Mouse (Mus musculus) heart, embryonic 14.5 days (tissue): ENCODE results near the gene Iqub. TPM values are rescaled to one million over a fixed set of nuclear protein-coding genes. Genes with fewer than 3 reads are reported as not detected.

ENCODE experiments used
- ATAC-seq: fragments of 200-750 bp; cut with Nextera tagmentation; 2 replicates; pipeline ENCODE4 v1.8.0; 2017; ENCODE audit warnings: low read depth, moderate TSS enrichment; ENCODE audit not compliant: insufficient number of reproducible peaks, insufficient read depth, low FRiP score
- H3K27ac ChIP-seq, 2 experiments: fragments of 200-500 bp in 1 of 2; fragments of 300-500 bp in 1 of 2; sonication (generic) in 1 of 2; replicated peaks in 1 of 2; 2 replicates each; pipeline ENCODE4 v1.5.1; 2012 to 2014; ENCODE audit warnings: low read depth in 2 of 2, low read length in 2 of 2, control low read depth in 1 of 2, mild to moderate bottlenecking in 1 of 2, mixed read lengths in 1 of 2; ENCODE audit not compliant: control insufficient read depth in 1 of 2, insufficient read depth in 1 of 2
- H3K27me3 ChIP-seq: fragments of 300-500 bp; sonication (generic); 2 replicates; pipeline ENCODE4 v1.6.1; 2014; ENCODE audit warnings: mild to moderate bottlenecking, low read length, control low read depth; ENCODE audit not compliant: control insufficient read depth, insufficient read depth
- H3K36me3 ChIP-seq: fragments of 300-500 bp; sonication (generic); 2 replicates; pipeline ENCODE4 v1.6.1; 2014; ENCODE audit warnings: mild to moderate bottlenecking, control low read depth, low read length, mixed read lengths; ENCODE audit not compliant: control insufficient read depth, insufficient read depth
- H3K4me1 ChIP-seq, 2 experiments: fragments of 200-500 bp in 1 of 2; fragments of 300-500 bp in 1 of 2; sonication (generic) in 1 of 2; 2 replicates each; pipeline ENCODE4 v1.6.1; 2012 to 2014; ENCODE audit warnings: low read length in 2 of 2, control low read depth in 1 of 2, mixed read lengths in 1 of 2; ENCODE audit not compliant: control insufficient read depth in 2 of 2, insufficient read depth in 2 of 2
- H3K4me2 ChIP-seq: fragments of 300-500 bp; sonication (generic); 2 replicates; pipeline ENCODE4 v1.6.1; 2014; ENCODE audit warnings: mild to moderate bottlenecking, low read length
- H3K4me3 ChIP-seq, 2 experiments: fragments of 200-500 bp in 1 of 2; fragments of 300-500 bp in 1 of 2; sonication (generic) in 1 of 2; 2 replicates each; pipeline ENCODE4 v1.5.1; 2012 to 2014; ENCODE audit warnings: low read length in 2 of 2, mild to moderate bottlenecking in 2 of 2, control low read depth in 1 of 2, low read depth in 1 of 2, moderate library complexity in 1 of 2; ENCODE audit not compliant: control insufficient read depth in 1 of 2, insufficient read depth in 1 of 2
- H3K9ac ChIP-seq: fragments of 300-500 bp; sonication (generic); 2 replicates; pipeline ENCODE4 v1.6.1; 2014; ENCODE audit warnings: mild to moderate bottlenecking, low read length
- H3K9me3 ChIP-seq: fragments of 300-500 bp; sonication (generic); 2 replicates; pipeline ENCODE4 v1.6.1; 2016; ENCODE audit warnings: low read length, control low read depth; ENCODE audit not compliant: control insufficient read depth
- WGBS: fragments of 180-500 bp; shearing (Covaris S2); extraction: QIAGEN DNeasy Blood & Tissue Kit; methylation state at CpG from one replicate; pipeline ENCODE4 v1.1.7; 2014; 5-methylcytosine and 5-hydroxymethylcytosine counted together
- polyA plus RNA-seq: library from polyadenylated mRNA; unstranded; fragments of >200 nt; fragmentation: Nextera tagmentation; extraction: Ambion mirVana; gene quantifications from 2 replicates; pipeline ENCODE4 v1.2.1, GENCODE M21; 2014

Gene Iqub
- polyA plus RNA-seq, 1 experiment from 2014 or later: 0.23 TPM

- no peak overlapping the region for H3K27ac ChIP-seq
These were observed 107.1 kb downstream of the Iqub start for GRCm38 (mm10) chr6:24407743-24408142.

DNA sequence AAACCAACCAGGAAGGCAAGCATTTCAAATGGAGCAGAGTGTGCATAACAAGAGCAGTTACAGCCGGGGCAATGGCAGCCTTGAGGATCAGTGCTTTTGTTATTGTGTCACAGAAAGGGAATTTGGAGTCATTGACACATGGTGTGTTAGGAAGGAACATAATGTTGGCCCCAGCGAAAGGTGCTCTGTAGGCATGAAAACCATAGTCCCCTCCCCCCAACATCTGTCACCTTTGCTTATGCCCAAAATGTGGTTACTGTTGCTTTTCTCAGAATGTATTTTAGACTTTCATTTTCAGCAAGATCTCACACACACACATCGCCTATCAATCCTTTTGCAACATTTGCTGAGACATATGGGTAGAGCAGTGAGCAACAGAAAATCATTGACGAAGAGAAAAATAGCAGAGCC is 117.6 kb downstream of the Iqub start:
- H3K9me3 ChIP-seq: no peaks in the 10 kb centered on the region
- 82% methylated on average over 4 of the region's 4 CpGs for WGBS
- H3K4me2 ChIP-seq: no peak overlapping the region
- no peak for ATAC-seq
- no peak overlapping the region for H3K9ac ChIP-seq
- no peak overlapping the region for H3K4me3 ChIP-seq
- H3K27ac ChIP-seq: no peak overlapping the region
- no peaks in the 10 kb centered on the region for H3K27me3 ChIP-seq
- no peaks in the 10 kb centered on the region for H3K4me1 ChIP-seq
- no peaks in the 10 kb centered on the region for H3K36me3 ChIP-seq

More at GRCm38 (mm10) chr6:24407743-24408142, 107.1 kb downstream of the Iqub start:
- Histone ChIP-seq H3K4me3 (no peak overlapping the region), H3K9ac (no peak overlapping the region), H3K4me2 (no peak overlapping the region), H3K4me1 (no peaks in the 10 kb centered on the region), H3K9me3 (no peaks in the 10 kb centered on the region), H3K27me3 (no peaks in the 10 kb centered on the region), H3K36me3 (no peaks in the 10 kb centered on the region)
- no peak for ATAC-seq
- 46% methylated on average over 3 of the region's 3 CpGs for WGBS

Other genes starting within 250 kb of the Iqub start
- 794 and 834 TPM in 2 replicates for gene Ndufa5, start 12.9 kb upstream of the Iqub start, polyA plus RNA-seq
- gene Asb15, start 13.1 kb upstream of the Iqub start, polyA plus RNA-seq: 0.49 and 0.63 TPM in 2 replicates
- 54.6 and 56.9 TPM in 2 replicates for gene Lmod2, start 82.7 kb upstream of the Iqub start, polyA plus RNA-seq
- 43.8 and 49.7 TPM in 2 replicates for gene Wasl, start 149.9 kb upstream of the Iqub start, polyA plus RNA-seq
- not detected in 2 replicates for gene Hyal6, start 218.2 kb upstream of the Iqub start, polyA plus RNA-seq
- not detected in 2 replicates for gene Hyal4, start 233.3 kb upstream of the Iqub start, polyA plus RNA-seq